Mouse (Mus musculus) embryo, embryonic 11 days (tissue): ENCODE results near the gene Cyld.
"Not testable (repeated sequence)": the region's sequence is repeated elsewhere in the genome, so short reads cannot be mapped to it uniquely, and the experiment has no call there.

Experiments
- DNase-seq: peaks from one replicate; pipeline ENCODE4 v3.0.0-alpha.2; 2015

Gene Cyld

GRCm38 (mm10) chr8:88689891-88690290 lies 6.9 kb upstream of the Cyld start:
- DNase-seq, result no peak

DNA sequence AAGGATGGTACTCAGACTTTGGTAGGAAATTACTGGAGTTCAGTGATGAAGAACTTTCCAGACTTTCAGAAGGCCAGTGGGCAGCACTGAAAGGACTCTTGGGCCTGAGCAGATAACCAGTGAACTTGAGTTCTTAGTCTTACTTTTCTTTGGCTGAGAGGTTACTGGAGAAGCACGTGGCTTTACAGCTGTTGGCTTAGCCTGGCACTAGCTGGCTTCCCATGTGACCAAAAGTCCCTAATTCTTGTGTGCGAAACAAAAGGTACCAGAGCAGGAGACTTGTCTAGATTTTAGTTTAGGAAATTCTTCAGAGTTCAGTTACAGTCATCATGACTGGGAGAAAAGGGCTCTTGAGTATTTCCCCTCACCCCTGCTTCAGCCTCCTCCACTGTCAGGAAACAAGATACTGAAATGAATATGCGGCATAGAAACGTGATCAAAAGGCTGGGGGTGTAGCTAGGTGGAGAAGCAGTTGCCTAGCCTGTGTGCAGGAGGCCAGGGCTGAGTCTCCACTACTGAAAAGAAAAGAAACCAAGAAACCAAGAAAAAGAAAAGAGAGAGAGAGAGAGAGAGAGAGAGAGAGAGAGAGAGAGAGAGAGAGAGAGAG lies 5.4 kb upstream of the Cyld start:
- DNase-seq, result no peak

DNA sequence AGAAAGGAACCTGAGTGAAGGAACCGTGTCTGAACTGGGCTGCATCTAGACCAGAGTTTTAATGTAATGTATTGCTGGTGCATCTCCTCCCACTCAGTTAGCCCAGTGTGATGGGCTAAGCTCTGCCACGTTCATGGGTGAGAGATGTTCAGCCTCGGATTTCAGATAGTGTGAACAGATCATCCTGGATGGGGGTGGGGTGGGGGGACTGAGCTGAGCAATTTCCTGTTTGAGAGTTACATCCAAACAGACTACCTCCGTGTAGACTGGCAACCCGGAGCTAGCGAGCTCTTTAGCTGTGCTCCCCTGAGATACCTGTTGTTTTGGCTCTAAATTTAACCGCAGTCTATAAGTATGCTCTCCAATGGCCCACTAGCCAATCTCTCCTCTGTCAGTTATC lies 4.9 kb upstream of the Cyld start:
- no peak for DNase-seq

DNA sequence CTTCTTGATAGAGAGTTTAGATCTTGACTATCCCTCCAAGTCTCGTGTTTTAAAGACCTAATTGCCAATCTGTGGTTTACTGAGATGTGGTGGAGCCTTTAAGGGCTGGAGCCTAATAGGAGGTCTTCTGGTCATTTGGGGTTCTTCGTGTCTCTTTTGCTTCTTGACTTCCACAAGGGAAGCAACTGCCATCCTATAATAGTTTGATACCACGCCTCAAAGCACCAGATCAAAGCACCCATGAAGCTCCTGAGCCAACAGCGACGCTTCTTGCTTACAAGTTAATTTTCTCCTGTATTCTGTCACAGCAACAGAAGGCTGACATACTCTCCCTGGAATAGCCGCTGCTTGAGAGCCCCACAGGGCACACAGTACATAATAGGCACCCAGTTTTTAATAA lies 4.0 kb upstream of the Cyld start:
- DNase-seq, result no peak

- peak; percentile 39 for DNase-seq
Observed at GRCm38 (mm10) chr8:88693376-88693775, 3.5 kb upstream of the Cyld start.

DNA sequence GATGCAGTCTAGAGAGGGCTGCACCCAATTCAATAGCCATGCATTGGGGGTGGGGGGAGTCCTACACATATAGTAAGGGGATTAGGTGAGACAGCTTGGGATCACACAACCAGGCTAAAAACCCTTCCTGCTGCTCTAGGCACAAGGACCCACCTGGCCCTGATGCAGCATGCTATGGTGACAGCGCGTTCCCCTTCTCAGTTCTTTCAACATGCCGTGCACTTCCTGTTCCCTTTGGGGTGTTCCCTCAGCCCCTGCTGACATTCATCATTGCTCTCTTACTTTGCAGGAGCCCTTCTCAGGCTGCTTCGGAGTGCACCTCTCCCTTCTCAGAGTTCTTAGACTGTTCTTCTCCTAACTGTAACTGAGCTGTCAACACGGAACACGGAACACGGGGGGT lies 2.5 kb upstream of the Cyld start:
- no peak for DNase-seq

DNA sequence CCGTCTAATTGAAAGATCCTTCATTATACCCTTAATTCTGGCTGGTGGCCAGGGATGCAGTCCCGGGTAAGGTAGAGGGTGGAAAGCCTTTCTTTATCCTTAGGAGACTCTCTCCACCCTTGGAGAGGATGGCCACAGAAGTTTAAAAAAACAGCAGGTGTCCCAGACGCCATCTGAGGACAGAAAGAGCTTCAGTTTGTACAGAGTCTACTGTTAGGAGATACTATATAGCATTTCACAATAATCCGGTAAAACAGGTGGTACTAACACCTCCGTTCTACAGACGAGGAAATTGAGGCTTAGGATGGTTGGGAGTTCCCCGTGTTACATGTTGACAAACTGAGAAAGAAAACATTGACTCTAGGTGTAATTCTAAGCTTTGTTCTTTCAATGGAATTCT lies 600 bp upstream of the Cyld start:
- DNase-seq, result no peak

DNA sequence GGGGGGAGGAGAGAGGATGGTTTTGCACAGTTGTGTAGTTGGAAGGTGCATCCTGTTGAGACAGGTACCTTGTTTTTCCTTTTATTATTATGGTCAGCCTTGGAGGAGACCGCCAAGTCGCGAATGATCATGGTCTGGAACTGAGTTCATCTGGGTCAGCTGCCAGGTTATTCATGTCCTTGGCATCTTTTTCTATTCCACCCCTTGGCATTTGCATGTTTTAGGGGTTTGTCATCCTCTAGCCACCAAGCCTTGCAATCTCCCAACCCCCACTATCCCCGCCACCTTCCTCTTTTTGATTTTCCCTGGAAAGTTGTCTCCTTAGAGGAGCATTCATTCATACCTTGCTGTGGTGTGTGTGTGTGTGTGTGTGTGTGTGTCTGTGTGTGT lies 809 bp downstream of the Cyld start:
- DNase-seq, result no peak

GRCm38 (mm10) chr8:88698048-88698447 lies 1.2 kb downstream of the Cyld start:
- no peak for DNase-seq

DNA sequence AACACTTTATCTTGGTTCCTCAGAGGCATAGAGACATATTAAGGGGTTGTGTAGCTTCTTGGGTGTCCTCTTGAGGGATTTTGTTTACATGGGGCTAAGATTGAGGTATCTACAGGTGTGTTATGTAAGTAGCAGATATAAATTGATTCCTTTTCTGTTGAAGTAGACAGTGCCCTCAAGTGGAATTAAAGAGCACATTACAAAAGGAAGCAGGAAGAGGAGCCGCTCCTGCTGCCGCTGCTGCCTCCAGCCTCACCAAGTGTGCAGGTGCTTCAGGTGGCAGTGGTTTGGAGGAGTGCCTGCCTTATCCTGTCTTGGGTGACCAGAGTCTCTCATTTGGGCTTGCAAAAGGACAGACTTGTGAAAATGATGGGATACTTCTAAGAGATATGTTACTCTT lies 4.8 kb downstream of the Cyld start:
- no peak for DNase-seq

GRCm38 (mm10) chr8:88702816-88703215 lies 6.0 kb downstream of the Cyld start:
- DNase-seq, result no peak

GRCm38 (mm10) chr8:88723256-88723963 lies 26.6 kb downstream of the Cyld start:
- no peak for DNase-seq

DNA sequence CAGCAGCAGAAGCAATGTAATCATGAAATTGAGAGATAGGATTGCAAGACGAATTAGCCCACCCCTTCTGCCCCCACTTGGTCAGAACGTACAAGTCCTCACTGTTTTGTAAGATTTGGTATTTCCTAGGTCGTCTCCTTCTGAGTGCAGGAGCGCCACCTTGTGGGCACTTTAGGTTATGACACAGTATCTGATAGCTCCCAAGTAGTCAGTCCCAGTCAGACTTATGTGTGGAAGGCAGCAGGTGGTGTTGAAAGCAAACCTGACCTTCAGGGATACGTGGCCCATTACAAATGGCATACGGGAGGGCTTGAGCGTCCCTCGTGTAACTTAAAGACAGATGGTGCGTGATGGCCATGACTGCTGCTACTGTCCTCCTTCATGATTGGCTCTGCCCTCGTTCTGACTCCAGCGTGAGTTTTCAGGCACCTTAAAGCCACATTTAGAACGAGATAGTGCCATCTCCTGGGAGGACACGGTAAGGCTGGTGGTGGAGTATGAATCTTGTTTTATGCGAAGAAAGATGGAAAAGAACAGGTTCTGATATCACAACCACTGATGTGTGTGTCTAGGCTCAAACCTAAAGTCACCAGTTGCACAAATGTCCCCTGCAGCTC lies 58.5 kb downstream of the Cyld start:
- DNase-seq, result peak; percentile 83

GRCm38 (mm10) chr8:88761980-88762379 lies 65.2 kb downstream of the Cyld start:
- DNase-seq, result no peak

DNA sequence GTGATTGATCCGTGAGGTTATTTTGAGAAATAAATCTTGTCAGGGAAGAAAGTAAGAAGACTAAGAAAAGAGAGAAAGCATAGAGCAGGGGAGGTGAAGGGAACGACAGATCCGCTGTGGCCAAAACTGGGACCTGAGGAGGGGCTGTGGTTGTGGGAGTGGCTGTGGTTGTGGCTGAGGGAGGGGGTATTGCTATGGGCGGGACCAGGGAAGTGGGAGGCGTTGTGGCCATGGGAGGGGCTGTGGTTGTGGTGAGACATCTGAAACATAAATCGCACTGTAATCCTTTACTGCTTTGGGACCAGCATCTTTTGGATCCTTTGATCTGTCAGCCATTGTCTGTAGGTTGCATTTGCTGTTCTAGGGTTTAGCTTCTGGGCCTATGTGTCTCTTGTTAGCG lies 74.4 kb downstream of the Cyld start:
- DNase-seq, result no peak

GRCm38 (mm10) chr8:88774593-88775297 lies 77.9 kb downstream of the Cyld start:
- DNase-seq, result no peak

GRCm38 (mm10) chr8:88775298-88775646 lies 78.4 kb downstream of the Cyld start:
- DNase-seq, result no peak

DNA sequence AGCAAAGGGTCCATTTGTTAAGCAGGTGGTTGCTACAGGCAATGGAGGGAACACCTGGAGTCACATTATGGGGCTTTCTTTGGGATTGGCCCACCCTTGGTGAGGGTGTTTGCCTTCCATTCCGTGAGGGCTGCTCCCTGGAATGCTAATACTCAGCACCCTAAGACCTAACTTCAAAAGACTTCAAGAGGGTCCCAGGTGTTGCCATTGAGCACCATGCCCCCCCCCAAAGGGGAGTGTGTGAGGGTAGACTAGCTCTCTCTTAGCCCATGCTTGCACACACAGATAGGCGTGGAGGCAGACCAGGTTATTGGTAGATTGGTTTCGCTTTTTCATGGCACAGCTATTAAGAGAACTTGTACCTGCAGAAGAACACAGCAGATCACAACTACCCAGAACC lies 83.3 kb downstream of the Cyld start:
- no peak for DNase-seq

GRCm38 (mm10) chr8:88781283-88781682 lies 84.5 kb downstream of the Cyld start:
- no peak for DNase-seq

- no peak for DNase-seq
Observed at GRCm38 (mm10) chr8:88783722-88784121, 86.9 kb downstream of the Cyld start.

DNA sequence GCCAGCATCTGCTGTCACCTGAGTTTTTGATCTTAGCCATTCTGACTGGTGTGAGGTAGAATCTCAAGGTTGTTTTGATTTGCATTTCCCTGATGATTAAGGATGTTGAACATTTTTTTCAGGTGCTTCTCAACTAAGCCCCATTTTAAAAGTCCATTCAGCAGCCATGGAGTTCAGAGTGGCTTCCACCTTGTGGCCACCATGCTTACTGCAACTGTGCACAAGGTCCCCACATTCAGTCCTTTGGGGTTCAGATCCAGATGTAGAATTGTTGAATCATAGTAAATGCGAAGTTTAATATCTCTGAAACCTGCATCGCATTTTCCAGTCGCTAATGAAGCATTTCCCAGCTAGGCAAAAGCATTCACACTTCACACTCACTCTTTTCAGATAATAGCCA lies 91.5 kb downstream of the Cyld start:
- DNase-seq, result not testable (repeated sequence)

GRCm38 (mm10) chr8:88792691-88793323 lies 96.0 kb downstream of the Cyld start:
- peak; percentile 10 for DNase-seq

GRCm38 (mm10) chr8:88793324-88793722 lies 96.5 kb downstream of the Cyld start:
- DNase-seq, result no peak
